Mouse (Mus musculus) C2C12 (cell line): ENCODE results near the gene Cntnap5a. TPM values are rescaled to one million over a fixed set of nuclear protein-coding genes. Genes with fewer than 3 reads are reported as not detected.
"Not testable (repeated sequence)": the region's sequence is repeated elsewhere in the genome, so short reads cannot be mapped to it uniquely, and the experiment has no call there.

ENCODE experiments used
- H3K27me3 ChIP-seq: one replicate; pipeline ENCODE4 v1.6.1; 2011; ENCODE audit not compliant: control insufficient read depth, insufficient read depth, insufficient read length
- H3K36me3 ChIP-seq: one replicate; pipeline ENCODE4 v1.6.1; 2011; ENCODE audit not compliant: control insufficient read depth, insufficient read depth
- H3K4me3 ChIP-seq: one replicate; pipeline ENCODE4 v1.5.1; 2011; ENCODE audit warnings: mild to moderate bottlenecking, control low read depth; ENCODE audit not compliant: poor library complexity, insufficient read depth, severe bottlenecking
- H3K79me2 ChIP-seq: one replicate; pipeline ENCODE4 v1.6.1; 2011; ENCODE audit not compliant: control insufficient read depth, insufficient read depth
- H3K79me3 ChIP-seq: one replicate; pipeline ENCODE4 v1.6.1; 2011; ENCODE audit warnings: low read depth, control low read depth
- H3ac ChIP-seq: one replicate; pipeline ENCODE3; 2011; ENCODE audit warnings: low read depth; ENCODE audit not compliant: control insufficient read depth, insufficient read length
- CEBPB ChIP-seq: IDR thresholded peaks from one replicate; pipeline ENCODE4 v1.6.1; 2011; ENCODE audit warnings: low read depth, mild to moderate bottlenecking, control low read depth, moderate library complexity
- CTCF ChIP-seq: IDR thresholded peaks from one replicate; pipeline ENCODE4 v1.5.1; 2011; ENCODE audit not compliant: control insufficient read depth, insufficient read depth, insufficient read length
- FOSL1 ChIP-seq: IDR thresholded peaks from one replicate; pipeline ENCODE4 v1.8.0; 2011; ENCODE audit warnings: mild to moderate bottlenecking, low read length; ENCODE audit not compliant: poor library complexity, insufficient read depth, severe bottlenecking
- MAX ChIP-seq: IDR thresholded peaks from one replicate; pipeline ENCODE4 v1.6.1; 2011; ENCODE audit warnings: mild to moderate bottlenecking, control low read depth
- MYOD1 ChIP-seq: IDR thresholded peaks from one replicate; pipeline ENCODE4 v1.6.1; 2011; ENCODE audit warnings: low read depth; ENCODE audit not compliant: control insufficient read depth, insufficient read length
- MYOG ChIP-seq: IDR thresholded peaks from one replicate; pipeline ENCODE4 v1.6.1; 2011; ENCODE audit not compliant: control insufficient read depth, insufficient read length; ENCODE audit errors: extremely low read depth
- USF1 ChIP-seq: IDR thresholded peaks from one replicate; pipeline ENCODE4 v1.6.1; 2011; ENCODE audit warnings: low read depth, mild to moderate bottlenecking, control low read depth, moderate library complexity
- polyA plus RNA-seq: library from polyadenylated mRNA; unstranded; fragments of >200 nt; fragmentation: generic; extraction: Trizol; gene quantifications from one replicate; pipeline ENCODE4 v1.2.1, GENCODE M21; 2012; ENCODE audit warnings: missing spikeins

Gene Cntnap5a
- polyA plus RNA-seq, 1 experiment, result 0.06 TPM

GRCm38 (mm10) chr1:116132471-116132870 lies 447.9 kb downstream of the Cntnap5a start:
- no peaks in the 10 kb centered on the region for H3K79me3 ChIP-seq
- H3K27me3 ChIP-seq, result no peaks in the 10 kb centered on the region
- H3K36me3 ChIP-seq, result no peaks in the 10 kb centered on the region
- H3ac ChIP-seq, result no peak overlapping the region
- no peaks in the 10 kb centered on the region for H3K79me2 ChIP-seq
- no peak overlapping the region for H3K4me3 ChIP-seq
- TF ChIP-seq USF1 (no peak), CEBPB (no peak), FOSL1 (no peak), MAX (no peak), MYOD1 (no peak)

- Histone ChIP-seq H3ac (no peak overlapping the region), H3K79me3 (no peaks in the 10 kb centered on the region), H3K4me3 (no peak overlapping the region), H3K79me2 (no peaks in the 10 kb centered on the region), H3K36me3 (no peaks in the 10 kb centered on the region), H3K27me3 (no peaks in the 10 kb centered on the region)
- TF ChIP-seq CEBPB (no peak), CTCF (no peak), MYOG (no peak), FOSL1 (no peak), USF1 (no peak), MAX (no peak), MYOD1 (no peak)
Measured at GRCm38 (mm10) chr1:116149764-116150369, 465.3 kb downstream of the Cntnap5a start.

- no peak for TF ChIP-seq FOSL1
- no peak for TF ChIP-seq MYOG
- TF ChIP-seq CEBPB, result no peak
- TF ChIP-seq CTCF, result no peak
- TF ChIP-seq MYOD1, result no peak
- no peak for TF ChIP-seq MAX
- no peak for TF ChIP-seq USF1
- Histone ChIP-seq H3ac (no peak overlapping the region), H3K27me3 (no peaks in the 10 kb centered on the region), H3K79me2 (no peaks in the 10 kb centered on the region), H3K79me3 (no peaks in the 10 kb centered on the region), H3K36me3 (no peaks in the 10 kb centered on the region), H3K4me3 (no peak overlapping the region)
Measured at GRCm38 (mm10) chr1:116184471-116184870, 499.9 kb downstream of the Cntnap5a start.

GRCm38 (mm10) chr1:116188142-116188541 lies 503.6 kb downstream of the Cntnap5a start:
- H3K27me3 ChIP-seq, H3K79me2 ChIP-seq, H3K4me3 ChIP-seq, H3K36me3 ChIP-seq, H3K79me3 ChIP-seq, H3ac ChIP-seq: not testable (repeated sequence)

GRCm38 (mm10) chr1:116192299-116192698 lies 507.7 kb downstream of the Cntnap5a start:
- Histone ChIP-seq H3K36me3 (no peaks in the 10 kb centered on the region), H3K27me3 (no peaks in the 10 kb centered on the region), H3K79me2 (no peaks in the 10 kb centered on the region), H3K79me3 (no peaks in the 10 kb centered on the region), H3K4me3 (no peak overlapping the region), H3ac (no peak overlapping the region)
- TF ChIP-seq CTCF (no peak), MAX (no peak), FOSL1 (no peak)

GRCm38 (mm10) chr1:116216883-116217282 lies 532.3 kb downstream of the Cntnap5a start:
- H3K79me2 ChIP-seq, result no peaks in the 10 kb centered on the region
- H3ac ChIP-seq, result no peak overlapping the region
- no peak for TF ChIP-seq CEBPB
- no peak for TF ChIP-seq CTCF
- no peak for TF ChIP-seq FOSL1
- no peak for TF ChIP-seq MAX
- TF ChIP-seq MYOG, result no peak
- no peaks in the 10 kb centered on the region for H3K79me3 ChIP-seq
- H3K36me3 ChIP-seq, result no peaks in the 10 kb centered on the region
- H3K27me3 ChIP-seq, result no peaks in the 10 kb centered on the region
- H3K4me3 ChIP-seq, result no peak overlapping the region

- H3K79me3 ChIP-seq, result no peaks in the 10 kb centered on the region
- no peaks in the 10 kb centered on the region for H3K27me3 ChIP-seq
- no peak overlapping the region for H3ac ChIP-seq
- H3K4me3 ChIP-seq, result no peak overlapping the region
- H3K79me2 ChIP-seq, result no peaks in the 10 kb centered on the region
- no peaks in the 10 kb centered on the region for H3K36me3 ChIP-seq
- no peak for TF ChIP-seq MYOG
- TF ChIP-seq MAX, result no peak
- no peak for TF ChIP-seq USF1
- TF ChIP-seq CEBPB, result no peak
- no peak for TF ChIP-seq FOSL1
- TF ChIP-seq CTCF, result no peak
- no peak for TF ChIP-seq MYOD1
Measured at GRCm38 (mm10) chr1:116240538-116240937, 556.0 kb downstream of the Cntnap5a start.
